Mouse (Mus musculus) testis, postnatal 14 days (tissue): ENCODE data around the gene Pttg1ip.

Experiments used
- DNase-seq: peaks from one replicate; pipeline ENCODE4 v3.0.0; 2021; ENCODE audit warnings: low spot score

The Pttg1ip gene

GRCm38 (mm10) chr10:77643160-77643559 lies 61.6 kb downstream of the Pttg1ip start:
- DNase-seq = no peak

GRCm38 (mm10) chr10:77645571-77645970 lies 64.1 kb downstream of the Pttg1ip start:
- no peak for DNase-seq

- DNase-seq = no peak
Observed at GRCm38 (mm10) chr10:77647461-77647860, 65.9 kb downstream of the Pttg1ip start.

GRCm38 (mm10) chr10:77647901-77648300 lies 66.4 kb downstream of the Pttg1ip start:
- DNase-seq = no peak
